Mouse (Mus musculus) hindbrain, embryonic 16.5 days (tissue): ENCODE data around the gene Spint5. TPM values are rescaled to one million over a fixed set of nuclear protein-coding genes. Genes with fewer than 3 reads are reported as not detected.

Experiments used
- ATAC-seq: fragments of 200-750 bp; cut with Nextera tagmentation; 2 replicates; pipeline ENCODE4 v1.8.0; 2017; ENCODE audit warnings: moderate TSS enrichment, moderate library complexity
- H3K27ac ChIP-seq: fragments of 300-500 bp; sonication (generic); 2 replicates; pipeline ENCODE4 v1.5.1; 2014; ENCODE audit warnings: low read depth, mild to moderate bottlenecking, control low read depth, low read length, moderate library complexity
- H3K27me3 ChIP-seq: fragments of 300-500 bp; sonication (generic); replicated peaks from 2 replicates; pipeline ENCODE4 v1.6.1; 2014; ENCODE audit warnings: low read length; ENCODE audit not compliant: control insufficient read depth, insufficient read depth
- H3K36me3 ChIP-seq: fragments of 300-500 bp; sonication (generic); 2 replicates; pipeline ENCODE4 v1.6.1; 2014; ENCODE audit warnings: mild to moderate bottlenecking, low read length, moderate library complexity, mixed read lengths; ENCODE audit not compliant: control insufficient read depth, insufficient read depth
- H3K4me1 ChIP-seq: fragments of 300-500 bp; sonication (generic); 2 replicates; pipeline ENCODE4 v1.6.1; 2014; ENCODE audit warnings: low read depth, low read length; ENCODE audit not compliant: control insufficient read depth, insufficient read depth
- H3K4me2 ChIP-seq: fragments of 300-500 bp; sonication (generic); 2 replicates; pipeline ENCODE4 v1.6.1; 2014; ENCODE audit warnings: mild to moderate bottlenecking, low read length, control low read depth, moderate library complexity
- H3K4me3 ChIP-seq: fragments of 300-500 bp; sonication (generic); 2 replicates; pipeline ENCODE4 v1.5.1; 2014; ENCODE audit warnings: mild to moderate bottlenecking, low read length, control low read depth, moderate library complexity
- H3K9ac ChIP-seq: fragments of 300-500 bp; sonication (generic); 2 replicates; pipeline ENCODE4 v1.6.1; 2014; ENCODE audit warnings: low read depth, mild to moderate bottlenecking, control low read depth, low read length, moderate library complexity
- H3K9me3 ChIP-seq: fragments of 300-500 bp; sonication (generic); 2 replicates; pipeline ENCODE4 v1.6.1; 2014; ENCODE audit warnings: mild to moderate bottlenecking, low read length, moderate library complexity; ENCODE audit not compliant: control insufficient read depth
- WGBS: fragments of 180-500 bp; shearing (Covaris S2); extraction: QIAGEN DNeasy Blood & Tissue Kit; methylation state at CpG from one replicate; pipeline ENCODE4 v1.1.7; 2014; 5-methylcytosine and 5-hydroxymethylcytosine counted together
- polyA plus RNA-seq: library from polyadenylated mRNA; unstranded; fragments of >200 nt; fragmentation: Nextera tagmentation; extraction: Ambion mirVana; gene quantifications from 2 replicates; pipeline ENCODE4 v1.2.1, GENCODE M21; 2015

Spint5 gene
- polyA plus RNA-seq, 1 experiment from 2014 or later, result not detected

GRCm38 (mm10) chr2:164748191-164748590 is 33.1 kb downstream of the Spint5 start:
- H3K9ac ChIP-seq, result no peak overlapping the region
- H3K27ac ChIP-seq, result no peak overlapping the region
- no peaks in the 10 kb centered on the region for H3K9me3 ChIP-seq
- H3K27me3 ChIP-seq, result no peaks in the 10 kb centered on the region
- WGBS, result 92% methylated on average over 4 of the region's 4 CpGs
- H3K4me3 ChIP-seq, result no peak overlapping the region
- peaks cover 9% of the 10 kb centered on the region for H3K36me3 ChIP-seq
- no peak overlapping the region for H3K4me2 ChIP-seq
- peaks cover 20% of the 10 kb centered on the region for H3K4me1 ChIP-seq
- ATAC-seq, result no peak

GRCm38 (mm10) chr2:164748991-164749390 is 33.9 kb downstream of the Spint5 start:
- Histone ChIP-seq H3K4me1 (peaks cover 20% of the 10 kb centered on the region), H3K4me3 (no peak overlapping the region), H3K4me2 (no peak overlapping the region), H3K27ac (no peak overlapping the region), H3K9me3 (no peaks in the 10 kb centered on the region), H3K27me3 (no peaks in the 10 kb centered on the region), H3K9ac (no peak overlapping the region), H3K36me3 (peaks cover 13% of the 10 kb centered on the region)
- no peak for ATAC-seq
- 90% methylated on average over 6 of the region's 6 CpGs for WGBS

GRCm38 (mm10) chr2:164752454-164752853 is 37.3 kb downstream of the Spint5 start:
- WGBS, result 83% methylated on average over 2 of the region's 2 CpGs
- no peak for ATAC-seq
- Histone ChIP-seq H3K36me3 (peaks cover 43% of the 10 kb centered on the region), H3K4me1 (peaks cover 2% of the 10 kb centered on the region), H3K27ac (no peak overlapping the region), H3K9me3 (no peaks in the 10 kb centered on the region), H3K4me3 (no peak overlapping the region), H3K4me2 (no peak overlapping the region), H3K27me3 (no peaks in the 10 kb centered on the region), H3K9ac (no peak overlapping the region)

GRCm38 (mm10) chr2:164754105-164754504 is 39.0 kb downstream of the Spint5 start:
- Histone ChIP-seq H3K9ac (no peak overlapping the region), H3K4me3 (no peak overlapping the region), H3K4me1 (no peaks in the 10 kb centered on the region), H3K9me3 (no peaks in the 10 kb centered on the region), H3K36me3 (peaks cover 45% of the 10 kb centered on the region), H3K27me3 (no peaks in the 10 kb centered on the region), H3K27ac (no peak overlapping the region), H3K4me2 (no peak overlapping the region)
- WGBS, result 90% methylated on average over 11 of the region's 11 CpGs
- ATAC-seq, result no peak

GRCm38 (mm10) chr2:164754800-164755199 is 39.7 kb downstream of the Spint5 start:
- H3K4me1 ChIP-seq, result no peaks in the 10 kb centered on the region
- no peak overlapping the region for H3K4me3 ChIP-seq
- H3K27me3 ChIP-seq, result no peaks in the 10 kb centered on the region
- no peak overlapping the region for H3K9ac ChIP-seq
- H3K27ac ChIP-seq, result no peak overlapping the region
- no peaks in the 10 kb centered on the region for H3K9me3 ChIP-seq
- peaks cover 49% of the 10 kb centered on the region for H3K36me3 ChIP-seq
- no peak for ATAC-seq
- 86% methylated on average over 2 of the region's 2 CpGs for WGBS
- H3K4me2 ChIP-seq, result no peak overlapping the region

- Histone ChIP-seq H3K4me3 (no peak overlapping the region), H3K4me1 (no peaks in the 10 kb centered on the region), H3K27ac (no peak overlapping the region), H3K4me2 (no peak overlapping the region), H3K27me3 (no peaks in the 10 kb centered on the region), H3K36me3 (peaks cover 54% of the 10 kb centered on the region), H3K9me3 (no peaks in the 10 kb centered on the region), H3K9ac (no peak overlapping the region)
- no peak for ATAC-seq
- 97% methylated on average over 8 of the region's 11 CpGs for WGBS
Measured at GRCm38 (mm10) chr2:164757841-164758240, 42.7 kb downstream of the Spint5 start.

GRCm38 (mm10) chr2:164758692-164759091 is 43.6 kb downstream of the Spint5 start:
- no peak overlapping the region for H3K4me2 ChIP-seq
- H3K4me3 ChIP-seq, result no peak overlapping the region
- H3K27me3 ChIP-seq, result no peaks in the 10 kb centered on the region
- ATAC-seq, result no peak
- WGBS, result 83% methylated on average over 1 of the region's 1 CpGs
- H3K9me3 ChIP-seq, result no peaks in the 10 kb centered on the region
- peaks cover 53% of the 10 kb centered on the region for H3K36me3 ChIP-seq
- no peak overlapping the region for H3K9ac ChIP-seq
- no peak overlapping the region for H3K27ac ChIP-seq
- no peaks in the 10 kb centered on the region for H3K4me1 ChIP-seq

- Histone ChIP-seq H3K4me1 (no peaks in the 10 kb centered on the region), H3K27me3 (no peaks in the 10 kb centered on the region), H3K4me2 (no peak overlapping the region), H3K9me3 (no peaks in the 10 kb centered on the region), H3K27ac (no peak overlapping the region), H3K36me3 (peaks cover 48% of the 10 kb centered on the region), H3K9ac (no peak overlapping the region), H3K4me3 (no peak overlapping the region)
- 92% methylated on average over 4 of the region's 4 CpGs for WGBS
- ATAC-seq, result no peak
Measured at GRCm38 (mm10) chr2:164760059-164760833, 45.1 kb downstream of the Spint5 start.

- 86% methylated on average over 2 of the region's 2 CpGs for WGBS
- Histone ChIP-seq H3K27me3 (no peaks in the 10 kb centered on the region), H3K9ac (no peak overlapping the region), H3K27ac (no peak overlapping the region), H3K4me3 (no peak overlapping the region), H3K4me1 (no peaks in the 10 kb centered on the region), H3K4me2 (no peak overlapping the region), H3K9me3 (no peaks in the 10 kb centered on the region), H3K36me3 (peaks cover 46% of the 10 kb centered on the region)
- peak; percentile 58; the same call in 1 of the 2 replicates for ATAC-seq
Measured at GRCm38 (mm10) chr2:164761502-164761901, 46.4 kb downstream of the Spint5 start.
